Mouse (Mus musculus): ENCODE results near the gene Trim7. TPM values are rescaled to one million over a fixed set of nuclear protein-coding genes. Genes with fewer than 3 reads are reported as not detected.

Trim7 gene
- total RNA-seq, 2 experiments from 2014 or later: 25.9 to 51.8 TPM

- H3K27ac ChIP-seq: no peak overlapping the region
- no peak for TF ChIP-seq CTCF (IDR thresholded peaks at IDR 0.05)
- H3K4me3 ChIP-seq: no peak overlapping the region
- DNase-seq: no peak
- intact Hi-C loops (cut with DNase I): no loop called here
These were observed 32.8 kb upstream of the Trim7 start for GRCm38 (mm10) chr11:48793184-48793583.

- intact Hi-C loops (cut with DNase I): no loop called here
- no peak for DNase-seq
- no peak overlapping the region for H3K4me3 ChIP-seq
- TF ChIP-seq CTCF (IDR thresholded peaks at IDR 0.05): peak; percentile 47
- H3K27ac ChIP-seq: no peak overlapping the region
These were observed 30.7 kb upstream of the Trim7 start for GRCm38 (mm10) chr11:48795221-48795620.

DNA sequence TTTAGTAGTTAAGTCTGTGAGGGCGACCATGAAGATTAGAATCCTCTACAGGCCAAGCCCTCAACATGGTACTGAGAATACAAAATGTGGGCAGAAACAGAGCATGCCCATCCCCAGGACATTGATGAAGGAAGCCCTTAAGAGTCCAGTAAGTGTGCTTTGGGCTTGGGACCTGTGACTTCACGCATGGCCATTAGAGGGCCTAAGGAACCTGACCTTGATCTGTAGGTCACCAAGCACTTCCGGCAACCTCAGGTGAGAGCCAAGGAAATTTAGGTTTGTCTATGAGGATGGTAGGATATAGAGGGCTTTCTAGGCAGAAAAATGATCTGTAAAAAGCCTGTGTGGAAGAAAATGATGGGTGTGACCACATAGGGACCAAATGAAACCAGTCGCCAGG is 29.6 kb upstream of the Trim7 start:
- DNase-seq: no peak
- intact Hi-C loops (cut with DNase I): no loop called here
- H3K4me3 ChIP-seq: no peak overlapping the region
- TF ChIP-seq CTCF (IDR thresholded peaks at IDR 0.05): peak; percentile 3; the same call in 1 of the 2 replicates
- no peak overlapping the region for H3K27ac ChIP-seq

DNA sequence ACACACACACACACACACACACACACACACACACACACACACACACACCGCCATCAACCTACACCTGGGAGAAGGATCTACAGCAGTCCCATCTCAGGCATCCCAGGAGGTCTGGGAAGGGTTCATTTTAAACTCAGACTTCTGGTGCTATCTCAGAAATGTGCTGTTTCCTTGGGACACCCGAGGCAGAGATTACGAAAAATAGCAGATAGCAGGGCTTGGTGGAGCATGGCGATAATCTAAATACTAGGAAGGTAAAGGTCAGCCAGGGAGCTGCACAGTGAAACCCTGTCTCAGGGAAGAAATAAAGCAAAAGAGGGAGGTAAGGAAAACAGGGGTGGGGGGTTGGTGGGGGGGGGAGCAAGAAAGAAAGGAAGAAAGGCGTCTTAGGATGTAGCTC is 28.7 kb upstream of the Trim7 start:
- H3K27ac ChIP-seq: no peak overlapping the region
- H3K4me3 ChIP-seq: no peak overlapping the region
- no peak for DNase-seq
- TF ChIP-seq CTCF (IDR thresholded peaks at IDR 0.05): no peak
- intact Hi-C loops (cut with DNase I): no loop called here

DNA sequence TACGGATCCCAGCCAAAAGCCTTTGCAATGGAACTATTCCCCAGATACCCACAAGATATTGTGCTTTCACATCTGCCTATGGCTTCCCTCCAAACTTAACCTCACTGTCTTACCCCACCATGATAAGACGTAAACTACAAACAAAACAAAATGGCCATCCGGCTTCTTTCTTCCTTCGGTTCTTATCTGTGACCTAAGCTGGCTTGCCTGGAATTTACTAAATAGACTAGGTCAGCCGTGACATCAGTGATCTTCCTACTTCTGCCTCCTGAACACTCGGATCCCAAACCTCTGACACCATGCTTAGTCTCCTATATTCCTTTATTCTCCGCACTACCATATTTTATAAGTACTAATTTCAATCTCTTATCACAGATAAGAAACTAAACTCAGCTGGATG is 27.6 kb upstream of the Trim7 start:
- DNase-seq: no peak
- TF ChIP-seq CTCF (IDR thresholded peaks at IDR 0.05): no peak
- Histone ChIP-seq H3K27ac (peak overlapping the region; percentile 96; the same call in 1 of the 2 replicates), H3K4me3 (peak overlapping the region; percentile 92)
- intact Hi-C loops (cut with DNase I): no loop called here

GRCm38 (mm10) chr11:48798984-48799920 is 26.7 kb upstream of the Trim7 start:
- Histone ChIP-seq H3K4me3 (peak overlapping the region; percentile 92), H3K27ac (peak overlapping the region; percentile 96)
- no peak for TF ChIP-seq CTCF (IDR thresholded peaks at IDR 0.05)
- DNase-seq: no peak
- intact Hi-C loops (cut with DNase I): no loop called here

DNA sequence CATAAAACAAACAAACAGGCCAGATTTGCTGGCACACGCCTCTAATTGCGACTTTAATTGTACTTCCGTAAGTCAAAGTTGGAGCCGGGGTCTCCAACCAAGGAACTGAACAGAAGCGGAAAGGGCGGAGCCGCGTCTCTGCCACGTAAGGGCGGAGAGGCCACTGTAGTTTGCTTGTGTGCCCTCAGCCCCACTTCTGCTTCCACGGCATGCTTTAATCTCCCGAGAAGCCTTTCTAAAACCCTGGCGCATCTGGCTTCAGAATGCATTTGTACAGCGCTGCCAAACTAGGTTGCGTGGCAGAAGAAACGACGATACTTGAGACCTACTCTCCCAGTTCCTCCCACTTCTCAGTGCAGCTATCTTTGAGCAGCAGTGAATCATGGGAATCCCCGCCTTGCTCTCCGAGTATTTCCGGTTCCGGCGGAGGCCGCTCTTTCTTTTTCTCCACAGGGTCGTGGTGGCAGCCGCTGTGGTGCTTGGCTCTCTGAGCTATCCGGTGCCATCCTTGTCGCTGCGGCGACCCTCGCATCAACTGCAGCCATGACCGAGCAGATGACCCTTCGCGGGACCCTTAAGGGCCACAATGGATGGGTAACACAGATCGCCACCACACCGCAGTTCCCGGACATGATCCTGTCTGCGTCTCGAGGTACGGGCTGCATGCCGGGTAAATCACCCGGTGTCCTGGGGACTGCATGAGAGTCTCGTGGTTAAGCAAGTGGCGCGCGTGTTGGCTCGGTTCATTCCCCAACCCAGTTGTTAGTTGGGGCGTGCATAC is 25.8 kb upstream of the Trim7 start, which contains the start of gene Rack1:
TSS of gene Rack1 (plus strand) at position 412 of the 781 bp plus-strand sequence.
- intact Hi-C loops (cut with DNase I): no loop called here
- DNase-seq: peak; percentile 92
- peak within 1 kb of the TSS; percentile 92 for H3K4me3 ChIP-seq
- peak within 1 kb of the TSS; percentile 96 for H3K27ac ChIP-seq
- no peak for TF ChIP-seq CTCF (IDR thresholded peaks at IDR 0.05)

DNA sequence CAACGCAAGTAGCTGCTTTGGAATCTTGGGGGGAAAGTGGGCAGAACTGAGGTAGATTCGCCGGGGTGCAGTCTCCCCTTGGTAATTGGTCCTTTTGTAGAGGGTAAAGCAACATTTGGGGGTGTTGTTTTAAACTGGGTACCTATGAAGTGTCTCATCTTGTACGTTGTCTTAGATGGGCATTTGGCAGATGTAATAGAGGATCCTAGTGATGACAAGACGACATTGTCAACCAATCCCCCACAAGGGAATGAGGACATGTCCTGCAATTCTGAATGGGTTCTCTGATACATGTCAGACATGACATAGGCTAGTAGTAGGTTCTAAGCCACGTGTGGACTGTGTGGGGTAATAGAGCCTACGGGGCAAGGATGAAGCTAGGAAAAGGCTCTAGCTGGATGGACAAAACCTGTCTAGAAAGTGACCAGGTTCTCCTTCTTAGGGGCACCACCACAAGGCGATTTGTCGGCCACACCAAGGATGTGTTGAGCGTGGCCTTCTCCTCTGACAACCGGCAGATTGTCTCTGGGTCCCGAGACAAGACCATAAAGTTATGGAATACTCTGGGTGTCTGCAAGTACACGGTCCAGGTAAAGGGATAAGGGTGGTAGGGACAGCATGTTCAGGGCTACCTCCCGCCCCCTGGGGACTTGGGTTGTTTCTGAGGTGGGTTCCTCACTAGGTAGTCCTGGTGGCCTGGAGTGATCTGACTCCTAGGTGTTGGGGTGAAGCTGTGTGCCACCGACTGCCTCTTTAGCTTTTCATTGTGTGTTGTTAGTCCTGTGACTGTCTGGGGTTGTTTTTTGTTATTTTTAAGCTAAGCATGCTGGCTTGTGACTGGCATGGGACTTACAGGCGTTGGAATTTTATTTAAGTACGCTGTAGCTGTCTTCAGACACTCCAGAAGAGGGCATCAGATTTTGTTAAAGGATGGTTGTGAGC is 23.8 kb upstream of the Trim7 start:
- no peak for DNase-seq
- Histone ChIP-seq H3K4me3 (peak overlapping the region; percentile 92), H3K27ac (no peak overlapping the region)
- intact Hi-C loops (cut with DNase I): loop anchor here (1.0 kb wide), 1 partner anchor 14 kb away; no protein-coding TSS in a partner anchor
- no peak for TF ChIP-seq CTCF (IDR thresholded peaks at IDR 0.05)

DNA sequence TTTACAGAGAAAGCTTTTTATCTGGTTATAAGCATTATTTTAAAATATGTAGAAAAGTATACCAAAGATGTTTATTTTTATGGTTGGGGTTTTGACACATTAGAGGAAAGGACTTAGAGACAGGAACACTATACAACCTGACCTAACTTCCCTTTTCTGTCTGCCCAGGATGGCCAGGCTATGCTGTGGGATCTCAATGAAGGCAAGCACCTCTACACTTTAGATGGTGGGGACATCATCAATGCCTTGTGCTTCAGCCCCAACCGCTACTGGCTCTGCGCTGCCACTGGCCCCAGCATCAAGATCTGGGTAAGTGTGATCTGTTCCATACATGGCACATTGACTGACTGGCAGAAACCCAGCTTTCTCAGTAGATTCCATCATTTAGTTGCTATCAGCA is 22.0 kb upstream of the Trim7 start:
- intact Hi-C loops (cut with DNase I): no loop called here
- H3K27ac ChIP-seq: no peak overlapping the region
- TF ChIP-seq CTCF (IDR thresholded peaks at IDR 0.05): no peak
- no peak overlapping the region for H3K4me3 ChIP-seq
- no peak for DNase-seq

GRCm38 (mm10) chr11:48804922-48805321 is 21.0 kb upstream of the Trim7 start:
- Histone ChIP-seq H3K4me3 (no peak overlapping the region), H3K27ac (no peak overlapping the region)
- intact Hi-C loops (cut with DNase I): no loop called here
- no peak for TF ChIP-seq CTCF (IDR thresholded peaks at IDR 0.05)
- DNase-seq: no peak

DNA sequence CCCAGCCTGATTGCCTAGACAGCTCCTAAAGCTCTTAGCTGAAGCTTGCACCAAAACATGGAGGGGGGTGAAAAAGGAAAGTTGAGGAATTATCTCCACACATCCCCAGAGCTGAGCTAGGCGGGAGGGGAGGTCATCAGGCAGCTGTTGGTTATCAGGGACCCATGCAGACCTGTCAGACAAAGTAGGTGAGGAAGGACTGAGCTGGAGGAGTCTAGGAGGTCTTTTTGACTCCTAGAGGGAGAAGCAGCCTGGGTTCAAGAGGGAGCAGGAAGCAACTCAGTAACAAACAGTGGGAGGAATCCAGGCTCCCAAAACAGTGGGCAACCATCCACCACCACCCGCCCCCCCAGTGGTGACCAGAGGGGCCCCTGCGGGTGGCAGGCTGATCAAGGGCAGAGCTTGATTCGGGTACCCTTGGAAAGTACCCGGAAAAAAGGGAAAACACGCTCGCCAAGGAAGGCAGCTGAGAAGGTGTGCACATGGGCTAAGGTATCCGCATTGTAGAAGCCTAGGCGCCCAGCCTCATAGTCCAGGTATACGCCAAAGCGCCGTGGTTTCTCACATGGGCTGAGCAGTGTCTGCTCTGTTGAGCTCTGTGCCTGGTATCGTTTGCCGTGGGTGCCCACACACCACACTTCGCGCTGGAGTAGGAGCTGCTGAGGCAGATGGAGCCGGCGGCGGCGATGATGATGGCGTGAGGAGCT is 18.9 kb upstream of the Trim7 start:
- TF ChIP-seq CTCF (IDR thresholded peaks at IDR 0.05): no peak
- DNase-seq: no peak
- no peak overlapping the region for H3K27ac ChIP-seq
- intact Hi-C loops (cut with DNase I): no loop called here
- no peak overlapping the region for H3K4me3 ChIP-seq

Measured in gastrocnemius, adult 2 months (tissue).